Mouse (Mus musculus): ENCODE data around the gene Mylpf.
A peak's percentile ranks its signal among the peaks of the same experiment; 100 is the strongest.

DNA sequence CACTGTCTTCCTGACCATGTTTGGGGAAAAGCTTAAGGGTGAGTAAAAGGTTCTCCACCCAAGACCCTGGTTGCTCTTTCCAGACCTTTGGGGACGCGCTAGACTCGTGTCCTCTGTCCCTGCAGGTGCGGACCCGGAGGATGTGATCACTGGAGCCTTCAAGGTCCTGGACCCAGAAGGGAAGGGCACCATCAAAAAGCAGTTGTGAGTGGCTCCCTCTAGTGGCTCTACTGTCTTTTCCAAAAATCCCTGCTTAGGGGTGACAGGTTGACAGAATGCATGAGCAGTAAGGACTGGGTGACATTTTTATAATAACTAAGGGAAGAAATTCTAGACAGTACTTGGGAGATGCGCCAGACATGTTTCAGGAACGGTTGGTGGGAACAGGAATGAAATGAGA, 4.8 kb downstream of the Mylpf start:
- TF ChIP-seq CTCF (IDR thresholded peaks at IDR 0.05; ENCODE audit: low read depth, low read length): peak; percentile 56; the same call in 1 of the 2 replicates
- TF ChIP-seq POLR2AphosphoS5 (IDR thresholded peaks at IDR 0.05; ENCODE audit: insufficient replicate concordance, low read depth, low read length): no peak

Data from G1E (cell line).